Mouse (Mus musculus): ENCODE results near the gene Cep250. TPM values are rescaled to one million over a fixed set of nuclear protein-coding genes. Genes with fewer than 3 reads are reported as not detected.
"Not testable (repeated sequence)": the region's sequence is repeated elsewhere in the genome, so short reads cannot be mapped to it uniquely, and the experiment has no call there.

The Cep250 gene
- polyA plus RNA-seq (2021): 40.2 TPM

- no peak for TF ChIP-seq CTCF (IDR thresholded peaks at IDR 0.05)
- ATAC-seq (peak; percentile 93), DNase-seq (ENCODE audit: low read depth, low spot score) (peak; percentile 77)
- no peaks in the 10 kb centered on the region for H3K27me3 ChIP-seq
- POLR2A ChIA-PET: interaction anchor here (0.6 to 1.4 kb wide), 4 partner anchors 16 to 155 kb away, joined by 3 read pairs; partner anchors contain the start of genes Cpne1, Gm15557 and Rbm12
- in situ Hi-C loops (cut with MboI; ENCODE audit: low pct_unique_long_range_greater_than_20kb): loop anchor here (10.0 to 25.0 kb wide), 2 partner anchors 181 to 282 kb away; partner anchors contain the start of genes Gm28036, Nfs1 and Romo1
- CTCF ChIA-PET: interaction anchor here (0.8 to 1.0 kb wide), 2 partner anchors 22 to 260 kb away, joined by 3 read pairs; no protein-coding TSS in a partner anchor
Measured at GRCm38 (mm10) chr2:155956134-155957059, at the start of gene Cep250. Gene Cep250, plus strand, starts transcription at chr2:155956458.

GRCm38 (mm10) chr2:155914684-155915083, 41.6 kb upstream of the Cep250 start:
- CTCF ChIA-PET: no interaction called here
- DNase-seq (ENCODE audit: low read depth, low spot score): no peak
- POLR2A ChIA-PET: no interaction called here
- in situ Hi-C loops (cut with MboI; ENCODE audit: low pct_unique_long_range_greater_than_20kb): no loop called here
- no peak for TF ChIP-seq CTCF (IDR thresholded peaks at IDR 0.05)
- no peak for ATAC-seq
- H3K27me3 ChIP-seq: no peaks in the 10 kb centered on the region

- DNase-seq (ENCODE audit: low read depth, low spot score) (no peak), ATAC-seq (no peak)
- CTCF ChIA-PET: interaction anchor here (0.9 kb wide), 1 partner anchor 8 kb away, joined by 3 read pairs; no protein-coding TSS in a partner anchor
- H3K27me3 ChIP-seq: no peaks in the 10 kb centered on the region
- TF ChIP-seq CTCF (IDR thresholded peaks at IDR 0.05): no peak
- in situ Hi-C loops (cut with MboI; ENCODE audit: low pct_unique_long_range_greater_than_20kb): no loop called here
- POLR2A ChIA-PET: no interaction called here
Measured at GRCm38 (mm10) chr2:155923143-155923542, 33.1 kb upstream of the Cep250 start.

- DNase-seq (ENCODE audit: low read depth, low spot score); in situ Hi-C loops (cut with MboI; ENCODE audit: low pct_unique_long_range_greater_than_20kb); POLR2A ChIA-PET; ATAC-seq; H3K27me3 ChIP-seq; CTCF ChIA-PET: not testable (repeated sequence)
Measured at GRCm38 (mm10) chr2:155925213-155925612, 31.0 kb upstream of the Cep250 start.

- ATAC-seq (no peak), DNase-seq (ENCODE audit: low read depth, low spot score) (no peak)
- no peak for TF ChIP-seq CTCF (IDR thresholded peaks at IDR 0.05)
- CTCF ChIA-PET: interaction anchor here (1.1 to 2.5 kb wide), 2 partner anchors 12 to 18 kb away, joined by 3 to 7 read pairs; no protein-coding TSS in a partner anchor
- H3K27me3 ChIP-seq: no peaks in the 10 kb centered on the region
- in situ Hi-C loops (cut with MboI; ENCODE audit: low pct_unique_long_range_greater_than_20kb): no loop called here
- POLR2A ChIA-PET: interaction anchor here (1.4 to 2.4 kb wide), 2 partner anchors 25 to 79 kb away, joined by 4 to 10 read pairs; no protein-coding TSS in a partner anchor
Measured at GRCm38 (mm10) chr2:155928711-155929345, 27.4 kb upstream of the Cep250 start.

GRCm38 (mm10) chr2:155929531-155930442, 26.5 kb upstream of the Cep250 start, which contains the start of gene Uqcc1:
Gene Uqcc1, minus strand, starts transcription at chr2:155930310.
- no peaks in the 10 kb centered on the region for H3K27me3 ChIP-seq
- no peak for TF ChIP-seq CTCF (IDR thresholded peaks at IDR 0.05)
- in situ Hi-C loops (cut with MboI; ENCODE audit: low pct_unique_long_range_greater_than_20kb): no loop called here
- ChIA-PET CTCF (interaction anchor here (1.1 to 2.5 kb wide), 2 partner anchors 9 to 17 kb away, joined by 3 to 7 read pairs; no protein-coding TSS in a partner anchor), POLR2A (interaction anchor here (1.4 to 2.4 kb wide), 3 partner anchors 26 to 80 kb away, joined by 3 to 10 read pairs (median 4); no protein-coding TSS in a partner anchor)
- DNase-seq (ENCODE audit: low read depth, low spot score) (peak; percentile 54), ATAC-seq (peak; percentile 74)

- ChIA-PET CTCF (interaction anchor here (1.1 to 1.2 kb wide), 3 partner anchors 9 to 108 kb away, joined by 3 read pairs; no protein-coding TSS in a partner anchor), POLR2A (interaction anchor here (0.5 to 1.1 kb wide), 2 partner anchors 16 to 1568 kb away, joined by 3 to 5 read pairs; no protein-coding TSS in a partner anchor)
- no peaks in the 10 kb centered on the region for H3K27me3 ChIP-seq
- no peak for TF ChIP-seq CTCF (IDR thresholded peaks at IDR 0.05)
- in situ Hi-C loops (cut with MboI; ENCODE audit: low pct_unique_long_range_greater_than_20kb): no loop called here
- ATAC-seq: no peak
- no peak for DNase-seq (ENCODE audit: low read depth, low spot score)
Measured at GRCm38 (mm10) chr2:155939897-155940529, 16.2 kb upstream of the Cep250 start.

GRCm38 (mm10) chr2:155940681-155941080, 15.6 kb upstream of the Cep250 start, which contains the start of gene Gm15557:
Gene Gm15557, plus strand, starts transcription at chr2:155940728.
- in situ Hi-C loops (cut with MboI; ENCODE audit: low pct_unique_long_range_greater_than_20kb): no loop called here
- TF ChIP-seq CTCF (IDR thresholded peaks at IDR 0.05): no peak
- ATAC-seq (no peak), DNase-seq (ENCODE audit: low read depth, low spot score) (no peak)
- CTCF ChIA-PET: no interaction called here
- POLR2A ChIA-PET: interaction anchor here (0.5 to 1.1 kb wide), 3 partner anchors 15 to 1569 kb away, joined by 3 to 5 read pairs (median 4); no protein-coding TSS in a partner anchor
- no peaks in the 10 kb centered on the region for H3K27me3 ChIP-seq

Data from Patski (cell line).